Mouse (Mus musculus): ENCODE measurements around the gene Guf1.

Gene Guf1

DNA sequence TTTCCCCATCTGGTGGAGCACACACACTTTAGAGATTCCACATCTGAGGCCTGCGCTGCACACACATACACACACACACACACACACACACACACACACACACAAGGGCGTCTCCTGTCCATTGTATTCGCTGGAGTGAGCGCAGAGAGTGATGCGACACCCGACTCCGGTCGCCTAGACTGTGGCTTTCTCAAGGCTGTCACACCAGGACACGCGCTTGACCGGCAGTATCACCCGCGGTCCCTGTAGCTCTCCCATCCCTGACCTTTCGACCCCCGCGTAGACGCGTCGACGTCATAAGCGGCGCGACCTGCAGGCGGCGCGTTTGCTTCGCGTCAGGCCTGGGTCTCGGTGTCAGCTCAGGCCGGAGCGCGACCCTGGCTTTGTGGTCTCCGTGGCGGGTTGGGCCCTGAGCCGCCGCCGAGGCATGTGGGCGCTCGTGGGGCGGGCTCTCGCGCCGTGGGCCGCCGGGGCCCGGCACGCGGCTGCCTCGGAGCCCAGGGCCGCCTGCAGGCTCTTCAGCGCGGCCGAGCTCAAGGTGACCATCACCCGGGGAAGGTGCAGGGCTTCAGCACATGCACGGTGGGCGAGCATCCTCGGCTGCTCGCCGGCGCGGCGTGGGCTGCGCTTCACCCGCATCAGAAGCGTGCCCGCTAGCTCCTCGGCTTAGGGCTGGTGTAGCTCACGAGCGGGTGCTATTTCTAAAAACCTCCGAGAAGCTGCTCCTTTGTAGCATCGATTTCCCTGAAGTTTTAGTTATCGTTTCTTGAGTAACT lies at the start of gene Guf1:
Gene Guf1 (plus strand): TSS at position 296 of the 776 bp plus-strand sequence.
- DNase-seq = peak; percentile 89

DNA sequence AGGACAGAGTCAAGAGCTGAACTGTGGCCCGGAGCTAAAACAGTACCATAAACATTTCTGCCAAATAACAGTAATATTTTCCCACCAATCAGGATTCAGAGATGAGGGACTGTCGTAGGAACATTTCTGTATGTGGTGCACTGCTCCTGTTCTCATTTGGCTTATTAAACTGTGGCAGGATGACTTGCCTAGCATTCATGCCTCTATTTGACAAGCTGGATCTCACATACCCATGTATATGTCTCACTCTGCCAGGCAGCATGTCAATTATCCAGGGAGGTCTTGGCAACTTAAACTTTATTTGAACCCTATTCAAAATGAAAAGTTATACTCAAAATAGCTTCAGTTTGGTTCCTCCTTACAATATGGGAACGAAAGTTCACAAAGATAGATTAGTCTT lies 49.7 kb upstream of the Guf1 start:
- no peak for DNase-seq

DNA sequence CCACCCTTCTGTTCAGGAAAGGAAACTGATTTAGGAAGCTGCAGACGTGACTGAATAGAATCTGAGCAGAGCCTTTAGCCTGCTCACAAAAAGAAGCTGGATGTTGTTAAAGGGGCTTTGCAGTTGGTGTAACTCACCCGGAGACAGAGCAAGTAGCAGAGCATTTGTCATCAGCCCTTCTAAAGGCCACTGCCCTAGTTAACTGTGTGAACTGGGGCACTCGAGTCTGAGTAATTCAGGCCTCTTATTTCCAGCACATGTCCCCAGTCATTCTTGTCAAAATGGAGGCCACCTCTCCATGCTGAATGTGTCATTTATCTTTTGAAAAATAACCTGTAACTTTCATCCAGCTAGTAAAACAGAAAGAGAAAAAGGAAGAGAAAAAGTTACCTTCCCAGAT lies 45.1 kb upstream of the Guf1 start:
- no peak for DNase-seq

- DNase-seq = no peak
Measured at GRCm38 (mm10) chr5:69512203-69512602, 44.5 kb upstream of the Guf1 start.

- DNase-seq = peak; percentile 17
Measured at GRCm38 (mm10) chr5:69520661-69521278, 36.0 kb upstream of the Guf1 start.

DNA sequence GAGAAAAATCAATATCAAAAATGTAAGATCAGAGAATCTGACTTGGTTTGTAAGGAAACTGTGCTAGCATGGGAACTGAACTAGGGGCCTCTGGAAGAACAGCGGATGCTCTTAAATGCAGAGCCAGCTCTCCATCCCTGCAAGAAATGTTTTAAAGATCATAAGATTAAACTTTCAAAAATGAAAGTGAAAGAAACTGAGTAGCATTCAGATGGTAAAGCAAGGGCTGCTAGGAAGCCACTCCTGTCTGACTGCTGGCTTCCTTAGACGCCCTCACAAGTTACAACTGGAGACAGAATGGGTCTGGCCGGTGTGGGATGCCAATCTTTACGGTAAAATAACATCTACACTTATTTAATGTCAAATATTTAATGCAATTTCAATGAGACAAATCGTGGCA lies 34.7 kb upstream of the Guf1 start:
- DNase-seq = no peak

DNA sequence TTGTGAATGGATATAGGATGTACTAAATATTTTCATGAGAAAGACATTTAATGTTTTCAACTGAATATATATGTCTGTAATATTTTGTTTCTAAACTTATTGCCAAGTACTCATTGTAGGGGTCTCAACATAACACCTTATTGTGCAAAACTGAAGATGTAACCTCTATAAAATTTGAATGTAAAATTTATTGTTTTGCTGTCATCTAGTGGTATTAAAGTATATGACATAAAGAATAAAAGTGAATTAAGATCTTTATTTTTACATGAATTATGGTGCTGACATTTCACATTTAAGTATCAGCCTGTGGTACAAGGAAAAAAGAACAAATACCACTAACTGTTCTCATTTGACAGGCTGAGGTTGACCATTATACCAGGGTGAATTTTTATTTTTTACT lies 32.8 kb upstream of the Guf1 start:
- DNase-seq = no peak

DNA sequence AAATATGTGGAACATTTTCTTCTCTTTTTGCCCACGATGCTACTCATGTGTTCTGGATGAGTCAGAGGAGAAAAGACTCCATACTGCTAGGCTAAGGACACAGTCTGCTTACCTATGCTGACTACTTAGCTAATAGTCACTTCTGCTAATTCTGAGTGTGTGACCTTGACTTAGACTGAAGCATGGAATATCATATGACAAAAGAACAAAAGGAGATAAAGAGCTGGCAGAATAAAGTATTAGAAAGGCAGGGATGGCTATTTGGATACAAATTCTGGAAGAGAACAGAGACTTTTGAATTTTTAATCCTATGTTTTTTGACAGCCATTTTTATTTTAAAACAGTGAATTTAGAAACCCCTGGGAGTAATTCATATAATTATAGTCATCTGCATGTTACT lies 15.0 kb upstream of the Guf1 start:
- no peak for DNase-seq

- no peak for DNase-seq
Measured at GRCm38 (mm10) chr5:69542489-69542888, 14.2 kb upstream of the Guf1 start, which contains the start of gene Yipf7. Gene Yipf7, minus strand, starts transcription at chr5:69542648.

GRCm38 (mm10) chr5:69557404-69557935 lies 747 bp downstream of the Guf1 start:
- peak; percentile 51 for DNase-seq

DNA sequence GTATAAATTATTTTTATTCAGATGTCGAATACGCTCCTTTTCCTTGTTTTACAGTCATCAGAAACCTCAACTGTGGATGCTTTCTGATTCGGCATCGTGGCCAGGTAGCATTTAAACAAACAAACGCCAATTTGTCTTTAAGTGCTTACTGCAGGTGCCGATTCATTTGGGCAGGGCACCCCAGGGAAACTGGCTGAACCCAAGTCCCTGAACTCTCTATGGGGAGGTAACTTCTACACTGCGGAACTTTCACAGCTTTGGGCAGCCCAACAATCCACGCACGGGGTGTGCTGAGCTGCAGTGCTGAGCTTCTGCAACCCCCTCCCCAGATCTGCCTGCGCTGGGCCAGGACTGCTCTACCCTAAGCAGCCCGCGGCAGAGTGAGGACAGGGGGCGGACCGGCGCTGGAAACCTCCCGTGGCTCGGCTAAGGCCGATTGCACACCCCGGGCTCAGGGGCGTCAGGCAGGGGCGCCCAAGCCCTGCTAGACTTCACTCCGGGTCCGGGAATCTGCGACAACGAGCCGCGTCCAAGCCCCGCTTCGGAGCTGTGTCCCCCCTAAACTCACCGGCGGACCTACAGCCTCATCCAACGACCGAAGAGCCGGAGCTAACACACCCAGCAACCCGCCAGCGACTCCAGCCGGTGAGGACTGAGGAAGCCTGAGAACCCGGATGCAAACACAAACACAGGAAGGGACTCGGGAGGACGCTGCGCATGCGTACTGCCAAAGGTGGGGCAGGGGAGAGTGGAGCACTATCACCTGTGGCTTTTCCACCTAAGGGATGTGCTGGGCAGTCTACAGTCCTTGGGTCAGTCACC lies 35.1 kb downstream of the Guf1 start, which contains the start of gene Gnpda2:
Gene Gnpda2 (minus strand): TSS at position 701 of the 822 bp plus-strand sequence.
- peak; percentile 81 for DNase-seq

DNA sequence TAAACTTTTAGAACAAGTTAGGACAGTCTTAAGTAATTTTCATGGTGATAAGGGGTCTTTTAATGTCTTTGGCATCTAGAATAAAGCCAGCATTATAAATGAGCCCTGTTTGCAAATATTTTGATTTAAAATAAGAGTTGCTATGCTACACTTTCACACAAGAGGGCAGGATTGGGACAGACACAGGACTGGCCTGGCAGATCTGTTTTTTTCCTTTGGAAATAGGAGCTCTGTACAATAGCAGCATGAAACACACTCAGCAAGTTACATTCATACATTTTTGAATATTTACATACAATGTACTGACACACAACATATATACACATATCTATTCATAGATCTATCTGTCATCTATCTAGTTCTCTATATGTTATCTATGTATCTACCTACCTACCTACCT lies 44.3 kb downstream of the Guf1 start:
- DNase-seq = no peak

GRCm38 (mm10) chr5:69613209-69613796 lies 56.6 kb downstream of the Guf1 start:
- no peak for DNase-seq

- DNase-seq = no peak
Measured at GRCm38 (mm10) chr5:69620899-69621298, 64.2 kb downstream of the Guf1 start.

Measured in liver (tissue).